Mouse (Mus musculus) megakaryocyte-erythroid progenitor cell, adult 5-6 weeks (primary cell): ENCODE results near the gene Erg28. TPM values are rescaled to one million over a fixed set of nuclear protein-coding genes. Genes with fewer than 3 reads are reported as not detected.

Experiments used
- total RNA-seq, 2 experiments: library from RNA; stranded (forward) in 1 of 2; stranded (reverse) in 1 of 2; fragments of 200-1000, 215-1000 nt in 1 of 2; fragments of >200 nt in 1 of 2; fragmentation: Nextera tagmentation in 1 of 2; gene quantifications; 2 replicates each; pipeline ENCODE4 v1.2.3; 2014 to 2017

The Erg28 gene
- total RNA-seq, 2 experiments from 2014 or later: 68.7 to 82.7 TPM

Other genes with a start within 250 kb of the Erg28 start
- 0.47 TPM in 1 of 2 replicates, not detected in the other for gene Jdp2, start 225.5 kb downstream of the Erg28 start, total RNA-seq (2014; fragmentation: Nextera tagmentation)
- 1.1 and 2.1 TPM in 2 replicates for gene Jdp2, start 225.5 kb downstream of the Erg28 start, total RNA-seq (2017)
- 3.3 and 4.7 TPM in 2 replicates for gene Batf, start 137.9 kb downstream of the Erg28 start, total RNA-seq (2014; fragmentation: Nextera tagmentation)
- 10.4 and 32.5 TPM in 2 replicates for gene Batf, start 137.9 kb downstream of the Erg28 start, total RNA-seq (2017)
- gene Flvcr2, start 78.0 kb downstream of the Erg28 start, total RNA-seq (2014; fragmentation: Nextera tagmentation): not detected in 2 replicates
- gene Flvcr2, start 78.0 kb downstream of the Erg28 start, total RNA-seq (2017): not detected in 2 replicates
- gene Ttll5, start 109 bp upstream of the Erg28 start, total RNA-seq (2014; fragmentation: Nextera tagmentation): 31.2 and 32.1 TPM in 2 replicates
- 23.2 and 27.6 TPM in 2 replicates for gene Ttll5, start 109 bp upstream of the Erg28 start, total RNA-seq (2017)